Comparison of ENCODE assay signal across 7 mouse cellular contexts in genomic region chr7:139310487-139310951, GRCm38 (mm10).
A peak's percentile ranks its signal among the peaks of the same experiment; 100 is the strongest.
DNase-seq lines count a peak whose midpoint lies in the region; ATAC-seq and TF ChIP-seq lines count a peak whose summit lies in the region.

No protein-coding gene starts in this region.

- TF ChIP-seq CTCF in lung, postnatal 0 days (IDR thresholded peaks at IDR 0.05) = no peak
- no peak for TF ChIP-seq CTCF in stomach, postnatal 0 days (IDR thresholded peaks at IDR 0.05; ENCODE audit: low read depth)

- 23% methylated on average over 6 of the region's 6 CpGs for WGBS in heart, embryonic 12.5 days
- 38% methylated on average over 6 of the region's 6 CpGs for WGBS in lung, postnatal 0 days
- 49% methylated on average over 6 of the region's 6 CpGs for WGBS in stomach, postnatal 0 days

- H3K4me3 ChIP-seq in heart, embryonic 12.5 days = no peak overlapping the region
- no peak overlapping the region for H3K4me3 ChIP-seq in lung, postnatal 0 days (ENCODE audit: low read depth, low read length)
- H3K4me3 ChIP-seq in stomach, postnatal 0 days (ENCODE audit: low read depth, low read length) = no peak overlapping the region

- ATAC-seq in heart, embryonic 12.5 days (ENCODE audit: insufficient number of reproducible peaks, low FRiP score) = peak; percentile 81
- peak; percentile 49 for ATAC-seq in lung, postnatal 0 days
- 0 out of 2 replicates have a peak, but pooled peaks have one; percentile 11 for ATAC-seq in stomach, postnatal 0 days (ENCODE audit: low FRiP score, low TSS enrichment)

- no peak for TF ChIP-seq EP300 in lung, postnatal 0 days (IDR thresholded peaks at IDR 0.05)
- TF ChIP-seq EP300 in stomach, postnatal 0 days (optimal IDR thresholded peaks at IDR 0.05) = no peak

- no peaks in the 10 kb centered on the region for H3K36me3 ChIP-seq in heart, embryonic 12.5 days
- H3K36me3 ChIP-seq in lung, postnatal 0 days (ENCODE audit: insufficient read depth, low read length) = no peaks in the 10 kb centered on the region
- no peaks in the 10 kb centered on the region for H3K36me3 ChIP-seq in stomach, postnatal 0 days (ENCODE audit: control insufficient read depth, insufficient read depth, low read length)

- peak overlapping the region; percentile 95 for H3K27ac ChIP-seq in heart, embryonic 12.5 days (ENCODE audit: poor library complexity, severe bottlenecking)
- H3K27ac ChIP-seq in lung, postnatal 0 days (ENCODE audit: low read length) = no peak overlapping the region
- no peak overlapping the region for H3K27ac ChIP-seq in stomach, postnatal 0 days (replicated peaks)

- no peaks in the 10 kb centered on the region for H3K9me3 ChIP-seq in heart, embryonic 12.5 days (replicated peaks)
- no peaks in the 10 kb centered on the region for H3K9me3 ChIP-seq in lung, postnatal 0 days (ENCODE audit: low read length)
- H3K9me3 ChIP-seq in stomach, postnatal 0 days (ENCODE audit: control insufficient read depth, low read length) = no peaks in the 10 kb centered on the region

- H3K4me2 ChIP-seq in heart, embryonic 12.5 days = no peak overlapping the region
- H3K4me2 ChIP-seq in lung, postnatal 0 days (replicated peaks; ENCODE audit: low read depth, low read length) = no peak overlapping the region
- no peak overlapping the region for H3K4me2 ChIP-seq in stomach, postnatal 0 days (replicated peaks; ENCODE audit: low read depth)

- H3K9ac ChIP-seq in heart, embryonic 12.5 days = peak overlapping the region; percentile 51; the same call in 1 of the 2 replicates
- H3K9ac ChIP-seq in lung, postnatal 0 days (replicated peaks; ENCODE audit: low read depth) = no peak overlapping the region
- no peak overlapping the region for H3K9ac ChIP-seq in stomach, postnatal 0 days (ENCODE audit: low read length)

- no peaks in the 10 kb centered on the region for H3K27me3 ChIP-seq in heart, embryonic 12.5 days (replicated peaks)
- H3K27me3 ChIP-seq in lung, postnatal 0 days (replicated peaks; ENCODE audit: insufficient read depth, low read length) = no peaks in the 10 kb centered on the region
- no peaks in the 10 kb centered on the region for H3K27me3 ChIP-seq in stomach, postnatal 0 days (ENCODE audit: control insufficient read depth, insufficient read depth, low read length)

- H3K4me1 ChIP-seq in heart, embryonic 12.5 days (replicated peaks) = peaks cover 45% of the 10 kb centered on the region
- 0 out of 2 replicates have a peak, but pooled peaks cover 2% of the 10 kb centered on the region for H3K4me1 ChIP-seq in lung, postnatal 0 days (ENCODE audit: insufficient read depth, low read depth, low read length)
- 0 out of 2 replicates have a peak, but pooled peaks cover 2% of the 10 kb centered on the region for H3K4me1 ChIP-seq in stomach, postnatal 0 days (replicated peaks; ENCODE audit: control insufficient read depth, insufficient read depth)

- DNase-seq in MN1 (ENCODE audit: low spot score) = peak; percentile 78
- peak; percentile 75 for DNase-seq in adrenal gland, adult 8-10 months
- peak; percentile 56 for DNase-seq in lung, postnatal 0 days (ENCODE audit: low spot score)
- DNase-seq in stomach, postnatal 0 days (ENCODE audit: low spot score) = no peak
- no peak for DNase-seq in right cerebral cortex, postnatal 25 days
- no peak for DNase-seq in thymus, postnatal 10 days (ENCODE audit: low spot score in 2 of 2)

Comparison
In these comparisons a context has a peak if more than half of its experiments do, and no peak if none do; other contexts are left out.
1. DNase-seq: peak in MN1 (single experiment), adrenal gland, adult 8-10 months (single experiment) and lung, postnatal 0 days (single experiment); none in stomach, postnatal 0 days (single experiment), right cerebral cortex, postnatal 25 days (single experiment) and thymus, postnatal 10 days (0 of 2).
2. ATAC-seq: peak in every context shown above with its lines; median percentile 81 in heart, embryonic 12.5 days; 49 in lung, postnatal 0 days; 11 in stomach, postnatal 0 days.